Mouse (Mus musculus): ENCODE measurements around the gene Tdrd7. TPM values are rescaled to one million over a fixed set of nuclear protein-coding genes. Genes with fewer than 3 reads are reported as not detected.

Gene Tdrd7
- polyA plus RNA-seq, 1 experiment from 2014 or later, result 30.0 TPM

DNA sequence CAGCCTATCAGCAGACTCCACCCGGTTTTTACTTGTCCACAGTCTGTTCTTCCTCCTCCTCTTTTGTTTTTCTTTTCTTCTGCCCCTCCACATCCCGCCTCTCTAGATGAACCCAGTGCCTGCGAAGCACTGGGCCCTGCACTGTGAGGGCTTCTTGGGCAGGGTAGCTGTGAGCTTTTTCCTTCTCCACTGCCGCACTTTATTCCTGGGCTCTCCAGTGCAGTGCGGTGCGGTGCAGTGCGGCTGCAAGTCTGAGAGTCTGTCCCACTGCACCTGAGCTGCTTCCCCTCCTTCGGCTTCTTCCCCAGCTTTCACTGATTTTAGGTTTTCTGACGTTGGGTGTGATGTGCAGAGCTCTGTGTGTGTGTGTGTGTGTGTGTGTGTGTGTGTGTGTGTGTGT is 67.3 kb downstream of the Tdrd7 start:
- Histone ChIP-seq H3K4me1 (replicated peaks) (no peaks in the 10 kb centered on the region; the same call in 1 of the 2 replicates), H3K4me2 (no peak overlapping the region), H3K27ac (replicated peaks) (no peak overlapping the region), H3K36me3 (0 out of 2 replicates have a peak, but pooled peaks cover 2% of the 10 kb centered on the region), H3K27me3 (peaks cover 13% of the 10 kb centered on the region), H3K9ac (no peak overlapping the region), H3K9me3 (no peaks in the 10 kb centered on the region), H3K4me3 (no peak overlapping the region)
- WGBS, result 65% methylated on average over 9 of the region's 9 CpGs
- no peak for ATAC-seq (ENCODE audit: low FRiP score, low read depth)

GRCm38 (mm10) chr4:46033197-46033596 is 68.1 kb downstream of the Tdrd7 start:
- Histone ChIP-seq H3K9ac (no peak overlapping the region), H3K4me2 (no peak overlapping the region), H3K36me3 (0 out of 2 replicates have a peak, but pooled peaks cover 2% of the 10 kb centered on the region), H3K4me3 (no peak overlapping the region), H3K9me3 (no peaks in the 10 kb centered on the region), H3K4me1 (replicated peaks) (peaks cover 2% of the 10 kb centered on the region; the same call in 1 of the 2 replicates), H3K27me3 (peaks cover 20% of the 10 kb centered on the region), H3K27ac (replicated peaks) (no peak overlapping the region)
- ATAC-seq (ENCODE audit: low FRiP score, low read depth), result no peak
- WGBS, result 92% methylated on average over 2 of the region's 2 CpGs

DNA sequence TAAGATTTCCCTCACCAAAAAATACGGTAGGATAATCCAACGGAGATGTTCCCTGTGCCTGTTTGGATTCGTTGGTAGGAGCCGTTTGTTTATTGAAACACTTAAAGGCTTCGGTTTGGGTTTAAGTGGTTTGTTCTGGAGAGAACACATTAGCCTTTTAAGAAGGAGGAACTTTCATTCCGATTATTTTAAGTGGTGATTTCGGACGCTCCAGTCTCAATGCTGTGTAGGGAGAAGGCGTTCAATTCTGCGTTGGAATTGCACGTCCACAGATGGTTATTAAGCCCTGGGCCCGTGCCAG is 73.4 kb downstream of the Tdrd7 start:
- H3K27ac ChIP-seq (replicated peaks), result no peak overlapping the region
- H3K9ac ChIP-seq, result peak overlapping the region; percentile 46
- no peaks in the 10 kb centered on the region for H3K9me3 ChIP-seq
- 0 out of 2 replicates have a peak, but pooled peaks cover 2% of the 10 kb centered on the region for H3K36me3 ChIP-seq
- peak overlapping the region; percentile 93 for H3K4me2 ChIP-seq
- peak overlapping the region; percentile 48 for H3K4me3 ChIP-seq
- ATAC-seq (ENCODE audit: low FRiP score, low read depth), result no peak
- H3K4me1 ChIP-seq (replicated peaks), result peaks cover 21% of the 10 kb centered on the region
- 12% methylated on average over 12 of the region's 12 CpGs for WGBS
- peaks cover 50% of the 10 kb centered on the region for H3K27me3 ChIP-seq

GRCm38 (mm10) chr4:46038892-46039751 is 74.0 kb downstream of the Tdrd7 start, which contains the start of gene Tmod1:
Tmod1 (plus strand) TSS chr4:46038935.
- H3K9me3 ChIP-seq, result no peaks in the 10 kb centered on the region
- ATAC-seq (ENCODE audit: low FRiP score, low read depth), result peak; percentile 61; the same call in 1 of the 2 replicates
- WGBS, result under 1% methylated on average over 71 of the region's 72 CpGs

GRCm38 (mm10) chr4:46039899-46040298 is 74.8 kb downstream of the Tdrd7 start:
- Histone ChIP-seq H3K9ac (no peak overlapping the region), H3K4me1 (replicated peaks) (peaks cover 21% of the 10 kb centered on the region), H3K27ac (replicated peaks) (no peak overlapping the region), H3K9me3 (no peaks in the 10 kb centered on the region), H3K36me3 (no peaks in the 10 kb centered on the region), H3K4me3 (peak overlapping the region; percentile 48; the same call in 1 of the 2 replicates), H3K27me3 (peaks cover 50% of the 10 kb centered on the region), H3K4me2 (peak overlapping the region; percentile 93)
- no peak for ATAC-seq (ENCODE audit: low FRiP score, low read depth)
- WGBS, result 29% methylated on average over 6 of the region's 6 CpGs

More at GRCm38 (mm10) chr4:46038892-46039751, 74.0 kb downstream of the Tdrd7 start, which contains the start of gene Tmod1:
- 0 out of 2 replicates have a peak, but pooled peaks cover 2% of the 10 kb centered on the region for H3K36me3 ChIP-seq
- H3K4me2 ChIP-seq, result peak within 1 kb of the TSS; percentile 93
- no peak within 1 kb of the TSS for H3K27ac ChIP-seq (replicated peaks)
- H3K4me3 ChIP-seq, result peak within 1 kb of the TSS; percentile 48
- peak within 1 kb of the TSS; percentile 46 for H3K9ac ChIP-seq
- peaks cover 21% of the 10 kb centered on the region for H3K4me1 ChIP-seq (replicated peaks)
- peaks cover 50% of the 10 kb centered on the region for H3K27me3 ChIP-seq

- H3K36me3 ChIP-seq, result no peaks in the 10 kb centered on the region
- peaks cover 47% of the 10 kb centered on the region for H3K27me3 ChIP-seq
- no peak overlapping the region for H3K4me3 ChIP-seq
- H3K9ac ChIP-seq, result no peak overlapping the region
- 28% methylated on average over 9 of the region's 9 CpGs for WGBS
- H3K4me2 ChIP-seq, result no peak overlapping the region
- H3K27ac ChIP-seq (replicated peaks), result no peak overlapping the region
- no peaks in the 10 kb centered on the region for H3K9me3 ChIP-seq
- ATAC-seq (ENCODE audit: low FRiP score, low read depth), result no peak
- H3K4me1 ChIP-seq (replicated peaks), result peaks cover 21% of the 10 kb centered on the region
These were observed 75.6 kb downstream of the Tdrd7 start for GRCm38 (mm10) chr4:46040594-46041192.

DNA sequence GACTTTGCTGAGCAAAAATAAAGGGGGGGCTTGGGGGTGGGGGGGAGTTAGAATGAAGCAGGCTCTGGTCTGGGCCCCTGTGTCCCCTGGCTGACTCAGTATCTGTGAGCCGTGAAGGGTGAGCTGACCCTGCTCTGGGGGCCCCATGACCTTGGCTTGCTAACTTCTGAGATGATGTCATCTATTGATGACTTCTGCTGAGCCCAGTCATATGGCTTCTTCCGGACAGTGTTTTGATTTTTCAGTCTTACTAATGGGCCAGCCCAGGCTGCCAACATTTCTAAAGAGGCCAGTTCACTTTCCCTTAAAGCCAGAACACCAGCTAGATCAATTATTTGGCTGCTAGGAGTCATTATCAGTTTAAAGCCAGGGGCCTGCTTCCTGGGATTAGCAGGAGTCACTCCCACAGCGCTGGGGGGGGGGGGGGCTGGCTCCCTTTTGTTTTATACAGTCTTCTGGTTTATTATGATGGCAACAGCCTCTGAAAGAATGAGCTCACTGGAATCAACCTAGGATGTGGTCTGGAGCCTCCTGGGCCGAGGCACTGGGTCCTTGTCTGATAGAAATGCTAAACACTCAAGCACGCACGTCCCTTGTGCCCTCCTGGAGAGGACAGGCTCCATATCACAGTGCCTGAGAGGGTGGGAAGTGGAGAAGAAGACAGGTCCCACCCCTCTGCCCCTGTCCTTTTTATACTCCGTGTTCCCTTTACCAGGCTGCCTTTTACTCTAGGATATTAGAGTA is 76.8 kb downstream of the Tdrd7 start:
- Histone ChIP-seq H3K27me3 (peaks cover 42% of the 10 kb centered on the region), H3K4me2 (no peak overlapping the region), H3K9ac (no peak overlapping the region), H3K4me1 (replicated peaks) (peaks cover 21% of the 10 kb centered on the region), H3K36me3 (no peaks in the 10 kb centered on the region), H3K9me3 (no peaks in the 10 kb centered on the region), H3K27ac (replicated peaks) (no peak overlapping the region), H3K4me3 (no peak overlapping the region)
- WGBS, result 24% methylated on average over 7 of the region's 7 CpGs
- no peak for ATAC-seq (ENCODE audit: low FRiP score, low read depth)

- 44% methylated on average over 5 of the region's 5 CpGs for WGBS
- H3K27me3 ChIP-seq, result peaks cover 36% of the 10 kb centered on the region
- H3K4me1 ChIP-seq (replicated peaks), result peaks cover 21% of the 10 kb centered on the region
- no peak overlapping the region for H3K4me2 ChIP-seq
- no peak for ATAC-seq (ENCODE audit: low FRiP score, low read depth)
- H3K4me3 ChIP-seq, result no peak overlapping the region
- no peak overlapping the region for H3K9ac ChIP-seq
- no peak overlapping the region for H3K27ac ChIP-seq (replicated peaks)
- H3K36me3 ChIP-seq, result no peaks in the 10 kb centered on the region
- no peaks in the 10 kb centered on the region for H3K9me3 ChIP-seq
These were observed 77.3 kb downstream of the Tdrd7 start for GRCm38 (mm10) chr4:46042505-46042850.

DNA sequence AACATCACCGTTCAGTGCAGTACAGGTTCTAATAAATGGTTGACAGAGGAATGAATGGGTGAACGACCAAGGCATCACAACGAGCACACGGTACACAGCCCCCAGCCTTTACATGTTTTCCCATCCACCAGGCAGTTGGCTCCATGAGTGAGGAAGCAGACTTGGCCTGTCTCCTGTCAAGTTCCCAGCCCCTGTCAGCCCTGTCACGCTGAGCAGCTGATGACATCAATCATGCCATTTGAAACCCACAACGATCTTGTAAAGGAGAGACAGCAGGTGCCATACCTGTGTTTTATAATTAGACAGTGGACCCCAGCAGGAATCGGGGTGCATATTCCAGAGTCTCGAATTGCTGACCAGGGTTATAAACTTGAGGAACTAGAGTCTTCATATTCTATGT is 78.2 kb downstream of the Tdrd7 start:
- Histone ChIP-seq H3K4me1 (replicated peaks) (peaks cover 18% of the 10 kb centered on the region), H3K9me3 (no peaks in the 10 kb centered on the region), H3K27ac (replicated peaks) (no peak overlapping the region), H3K27me3 (peaks cover 28% of the 10 kb centered on the region), H3K4me3 (no peak overlapping the region), H3K4me2 (no peak overlapping the region), H3K36me3 (no peaks in the 10 kb centered on the region), H3K9ac (no peak overlapping the region)
- no peak for ATAC-seq (ENCODE audit: low FRiP score, low read depth)
- 81% methylated on average over 8 of the region's 8 CpGs for WGBS

GRCm38 (mm10) chr4:46047971-46048370 is 82.8 kb downstream of the Tdrd7 start:
- no peaks in the 10 kb centered on the region for H3K9me3 ChIP-seq
- H3K27ac ChIP-seq (replicated peaks), result no peak overlapping the region
- no peaks in the 10 kb centered on the region for H3K36me3 ChIP-seq
- H3K4me2 ChIP-seq, result no peak overlapping the region
- H3K9ac ChIP-seq, result no peak overlapping the region
- H3K4me3 ChIP-seq, result no peak overlapping the region
- no peak for ATAC-seq (ENCODE audit: low FRiP score, low read depth)
- 70% methylated on average over 4 of the region's 4 CpGs for WGBS
- no peaks in the 10 kb centered on the region for H3K27me3 ChIP-seq
- no peaks in the 10 kb centered on the region for H3K4me1 ChIP-seq (replicated peaks)

GRCm38 (mm10) chr4:46048418-46048817 is 83.3 kb downstream of the Tdrd7 start:
- ATAC-seq (ENCODE audit: low FRiP score, low read depth), result no peak
- 85% methylated on average over 7 of the region's 7 CpGs for WGBS
- Histone ChIP-seq H3K27ac (replicated peaks) (no peak overlapping the region), H3K9me3 (no peaks in the 10 kb centered on the region), H3K9ac (no peak overlapping the region), H3K4me3 (no peak overlapping the region), H3K4me1 (replicated peaks) (no peaks in the 10 kb centered on the region), H3K4me2 (no peak overlapping the region), H3K27me3 (no peaks in the 10 kb centered on the region), H3K36me3 (no peaks in the 10 kb centered on the region)
